Mouse (Mus musculus): ENCODE data around the gene Helb.
A peak's percentile ranks its signal among the peaks of the same experiment; 100 is the strongest.

Helb gene

DNA sequence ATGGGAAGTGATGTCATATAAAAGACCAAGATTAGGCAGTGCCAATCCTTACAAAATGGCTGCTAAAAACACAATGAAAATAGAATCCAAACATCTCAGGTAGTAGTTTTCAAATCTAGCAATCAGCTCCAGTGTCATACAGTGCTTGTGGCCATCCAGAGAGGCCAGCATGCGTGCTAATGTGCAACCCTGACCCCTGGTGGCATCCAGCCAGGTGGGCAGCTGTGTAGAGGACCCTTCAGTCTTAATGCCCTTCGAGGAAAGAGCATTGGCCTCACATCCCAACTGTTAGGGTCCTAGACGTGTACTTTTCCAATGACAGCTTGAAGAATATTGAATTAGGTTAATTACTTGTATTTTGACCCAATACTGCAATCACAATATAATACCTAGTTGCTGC is 34.9 kb downstream of the Helb start:
- DNase-seq = no peak

DNA sequence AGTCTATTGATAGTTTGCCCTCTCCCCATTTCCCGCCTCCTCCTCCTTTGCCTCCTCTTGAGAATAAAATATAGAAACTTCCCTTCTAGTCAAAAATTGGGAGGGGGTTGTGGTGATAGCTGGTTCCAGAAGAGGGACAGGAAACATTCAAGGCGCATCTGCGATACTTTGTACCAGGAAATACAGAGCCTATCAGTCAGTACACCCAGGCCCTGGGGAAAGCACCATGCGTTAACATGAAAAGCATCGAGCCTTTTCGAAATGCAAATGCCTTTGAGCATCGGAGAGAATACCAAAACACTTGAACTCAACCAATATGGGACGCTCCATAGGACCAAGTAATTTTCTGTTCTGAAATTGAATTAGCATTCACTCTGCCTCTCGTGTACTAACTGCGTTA is 46.5 kb downstream of the Helb start:
- DNase-seq = no peak

DNA sequence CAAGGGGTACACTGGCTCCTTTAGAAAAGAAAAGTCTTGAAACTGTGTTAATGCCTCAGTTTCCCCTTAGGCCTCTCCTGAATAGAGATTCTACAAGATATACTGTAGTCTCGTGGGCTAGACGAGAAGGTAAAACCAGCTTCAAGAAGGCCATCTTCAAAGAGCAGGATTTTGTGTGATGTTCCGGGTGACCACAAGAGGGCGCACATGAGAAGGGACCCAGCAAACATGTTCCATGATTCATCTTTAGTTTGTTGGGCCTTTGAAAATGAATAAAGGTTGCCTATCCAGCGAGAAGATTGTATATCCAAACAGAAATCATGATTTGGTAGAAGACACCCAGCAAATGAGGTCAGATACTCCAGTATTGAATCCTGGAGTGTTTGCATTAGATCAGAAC is 48.4 kb downstream of the Helb start:
- peak; percentile 37 to 41 for DNase-seq

DNA sequence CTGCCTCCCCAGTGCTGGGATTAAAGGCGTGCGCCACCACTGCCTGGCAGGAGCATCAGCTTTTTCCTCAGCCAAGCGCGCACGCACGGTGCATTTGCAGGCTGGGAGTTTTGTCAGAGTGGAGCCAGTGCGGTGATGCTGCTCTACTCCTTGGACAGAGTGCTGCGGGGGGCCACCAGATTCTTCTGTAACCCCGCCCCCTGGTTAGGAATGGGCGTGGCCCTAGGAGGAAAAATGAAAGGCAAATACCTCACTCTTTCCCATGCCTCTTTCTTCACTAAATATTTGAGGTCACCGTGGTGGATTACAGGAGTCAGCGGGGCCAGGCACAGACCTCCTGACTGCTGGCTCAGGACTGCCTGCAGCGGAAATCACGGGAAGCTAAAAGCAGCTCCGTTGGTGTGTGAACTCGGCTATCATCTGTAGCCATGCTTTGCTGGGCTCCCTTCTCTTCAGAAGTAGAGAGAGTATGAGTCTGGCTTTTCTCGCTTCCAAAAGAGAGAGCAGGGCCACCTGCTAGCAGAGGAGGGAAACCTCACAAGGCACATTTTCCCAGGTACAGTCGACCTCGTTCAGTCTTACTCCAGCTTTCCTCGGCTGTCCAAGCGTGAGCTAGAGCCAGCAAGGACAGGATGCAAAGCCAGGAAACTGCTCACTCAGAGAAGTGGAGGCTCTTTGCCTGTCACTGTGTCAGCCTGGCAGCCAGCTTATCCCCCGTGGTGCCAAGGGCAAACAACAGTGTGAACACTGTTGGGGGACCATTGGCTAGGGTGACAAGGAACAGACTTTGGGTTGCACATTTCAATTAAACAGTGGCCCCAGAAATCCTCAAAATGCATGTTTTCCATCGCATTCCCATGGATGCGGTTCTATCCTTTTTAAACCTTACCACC is 51.3 kb downstream of the Helb start:
- DNase-seq = no peak

DNA sequence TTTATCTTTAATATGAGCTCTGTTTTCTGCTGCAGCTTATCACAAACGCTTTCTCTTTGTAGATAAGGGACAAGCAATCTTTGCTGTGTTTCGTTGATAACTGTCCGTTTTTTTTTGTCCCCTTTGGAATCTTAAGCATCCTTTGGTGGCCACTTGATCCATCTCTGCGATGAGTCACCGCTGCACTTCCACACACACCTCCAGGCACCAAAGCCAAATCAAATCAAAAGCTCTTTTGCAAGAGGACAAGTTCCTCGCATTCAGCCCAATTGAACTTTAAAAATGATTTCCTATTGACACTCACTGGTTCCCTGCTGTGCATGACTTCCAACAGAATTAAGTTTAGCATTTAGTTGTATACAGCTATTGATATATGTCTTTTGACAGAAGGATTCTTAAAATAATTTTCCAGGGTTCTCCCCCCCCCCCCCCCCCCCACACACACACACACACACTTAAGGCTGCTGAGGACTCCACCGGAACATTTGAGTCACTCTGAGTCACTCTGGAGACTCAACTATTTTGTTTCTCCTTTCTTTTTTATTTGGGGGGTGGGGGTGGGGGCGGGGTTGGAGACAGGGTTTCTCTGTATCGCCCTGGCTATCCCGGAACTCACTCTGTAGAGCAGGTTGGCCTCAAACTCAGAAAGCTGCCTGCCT is 52.1 kb downstream of the Helb start:
- no peak for DNase-seq

DNA sequence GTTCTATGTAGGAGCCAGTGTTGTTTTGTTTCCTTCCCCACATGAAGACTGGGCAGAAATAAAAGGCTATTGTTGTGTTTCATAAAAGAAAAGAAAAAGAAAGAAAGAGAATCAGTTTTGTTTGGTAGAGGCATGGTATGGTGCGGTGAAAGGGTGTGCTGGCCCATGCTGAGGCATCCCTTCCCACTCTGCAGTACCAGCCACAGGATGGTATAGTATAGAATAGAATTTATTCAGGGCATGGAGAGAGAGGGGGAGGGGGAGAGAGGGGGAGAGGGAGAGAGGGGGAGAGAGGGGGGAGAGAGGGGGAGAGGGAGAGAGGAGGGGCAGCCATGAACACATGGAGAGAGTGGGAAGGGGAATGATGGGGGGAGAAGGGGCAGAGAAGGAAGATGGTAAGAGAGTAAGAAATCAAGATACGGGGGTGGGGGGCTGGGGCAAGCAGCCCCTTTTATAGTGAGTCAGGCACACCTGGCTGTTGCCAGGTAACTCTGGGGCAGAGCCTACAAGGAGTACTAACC is 68.0 kb downstream of the Helb start:
- DNase-seq = no peak

DNA sequence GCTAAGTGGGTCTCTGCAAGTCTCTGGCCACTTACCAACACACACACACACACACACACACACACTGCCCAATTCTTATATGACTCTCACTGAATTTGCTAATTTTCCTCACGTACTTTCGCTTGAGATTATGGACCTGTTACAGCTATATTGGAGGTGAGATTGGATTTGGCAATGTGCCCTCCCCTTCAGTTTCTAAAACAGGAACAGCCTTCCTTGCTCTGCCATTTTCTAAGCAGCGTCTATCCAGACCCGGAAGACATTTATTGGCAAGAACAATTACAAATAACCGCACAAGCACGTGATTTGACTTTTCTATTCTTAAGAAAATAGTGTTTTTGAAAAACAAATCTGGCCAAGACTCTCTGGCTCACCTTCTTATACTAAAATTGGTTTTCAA is 68.5 kb downstream of the Helb start:
- no peak for DNase-seq

DNA sequence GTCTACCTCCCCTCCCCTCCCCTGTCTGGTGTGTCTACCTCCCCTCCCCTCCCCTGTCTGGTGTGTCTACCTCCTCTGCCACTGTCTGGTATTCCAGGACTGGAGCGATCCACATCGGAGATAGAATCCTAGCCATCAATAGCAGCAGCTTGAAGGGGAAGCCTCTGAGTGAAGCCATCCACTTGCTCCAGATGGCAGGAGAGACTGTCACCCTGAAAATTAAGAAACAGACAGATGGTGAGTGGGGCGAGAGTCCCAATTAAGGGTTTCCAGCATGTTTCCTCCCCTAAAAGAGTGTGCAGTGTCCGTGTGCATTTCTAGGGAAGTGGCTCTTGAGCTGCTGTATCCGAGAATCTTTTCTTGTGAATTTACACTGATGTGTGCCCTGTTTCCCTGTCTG is 74.6 kb downstream of the Helb start:
- DNase-seq = no peak

DNA sequence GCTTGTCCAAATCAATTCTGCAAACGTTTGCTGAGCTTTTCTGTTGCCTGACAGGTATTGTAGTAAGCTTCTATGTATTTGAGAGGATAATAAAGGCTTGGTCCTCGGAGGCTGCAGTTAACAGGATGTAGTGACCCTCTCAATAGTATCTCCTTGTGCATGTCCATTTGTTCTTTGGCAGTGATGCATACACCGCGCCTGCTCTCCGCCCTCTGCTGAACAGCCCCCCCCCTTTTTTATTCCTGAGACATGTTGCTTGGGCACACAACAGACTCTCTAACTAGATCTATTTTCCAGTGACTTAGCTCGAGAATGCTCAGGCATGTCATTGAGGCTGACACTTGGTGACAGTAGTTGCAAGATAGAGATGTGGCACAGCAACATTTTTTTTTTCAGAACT is 77.0 kb downstream of the Helb start:
- no peak for DNase-seq

DNA sequence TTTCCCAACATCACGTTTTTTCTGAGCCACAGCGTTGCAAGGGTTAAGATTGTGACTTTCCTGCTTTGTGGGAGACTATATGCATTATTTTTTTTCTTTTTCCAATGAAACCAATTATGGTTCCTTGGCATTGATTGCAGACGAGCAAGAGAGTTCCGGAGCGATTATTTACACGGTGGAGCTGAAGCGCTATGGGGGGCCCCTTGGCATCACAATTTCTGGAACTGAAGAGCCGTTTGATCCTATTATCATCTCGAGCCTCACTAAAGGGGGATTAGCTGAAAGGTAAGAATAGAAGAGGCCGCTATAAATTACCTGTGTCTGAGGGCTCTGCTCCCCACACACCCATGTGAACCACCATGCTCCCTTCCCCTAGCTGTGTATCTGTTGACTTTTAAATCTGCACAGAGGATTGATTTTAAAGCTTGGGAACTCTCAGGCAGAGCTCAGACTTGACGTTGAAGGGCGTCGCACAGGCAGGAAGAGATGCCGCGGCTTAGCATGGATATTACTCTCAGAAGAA is 77.5 kb downstream of the Helb start:
- DNase-seq = no peak

DNA sequence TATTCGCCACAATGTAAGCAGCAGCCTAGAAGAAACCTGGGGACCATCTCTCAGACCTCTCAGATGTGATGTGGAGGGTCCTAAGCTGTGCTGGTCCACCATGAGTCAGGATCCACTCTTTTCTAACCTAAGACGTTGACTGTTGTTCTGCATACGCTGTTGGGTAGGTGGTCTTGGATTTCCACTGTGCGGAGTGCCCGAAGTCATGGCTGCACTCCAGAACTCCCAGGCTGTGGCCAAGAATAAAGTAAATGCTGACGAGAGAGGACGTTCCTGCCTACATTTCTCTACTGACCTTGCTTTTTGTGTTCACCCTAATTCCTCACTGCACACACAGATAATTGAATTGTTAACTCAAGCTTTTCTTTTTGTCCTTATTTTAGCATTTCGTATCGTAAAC is 78.9 kb downstream of the Helb start:
- no peak for DNase-seq

Measured in cerebellum, adult 18-20 months (tissue).